ENCODE assay signal across 9 mouse cellular contexts in the genomic region with DNA sequence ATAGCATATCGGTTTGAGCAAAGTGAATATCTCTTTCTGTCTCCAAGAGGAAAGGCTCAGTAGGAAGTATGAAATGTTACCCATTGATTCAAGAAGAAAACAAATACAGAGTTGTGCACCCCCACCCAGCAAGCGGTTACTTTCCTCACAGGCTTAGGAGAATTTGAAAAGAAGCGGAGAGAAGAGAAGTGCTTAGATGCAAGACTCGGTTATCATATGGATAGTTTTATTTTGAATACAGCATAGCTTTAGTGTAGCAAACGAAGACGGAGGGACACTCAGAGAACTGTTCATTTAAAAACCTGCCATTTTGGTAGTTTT. TPM values are rescaled to one million over a fixed set of nuclear protein-coding genes. Genes with fewer than 3 reads are reported as not detected.
DNase-seq lines count a peak whose midpoint lies in the region; ATAC-seq and TF ChIP-seq lines count a peak whose summit lies in the region.
"Had no signal": no experiment of that assay in that cellular context is flagged by ENCODE, and none has a peak within 500 bp of the region (broad histone marks: within the 10 kb centered on the region; RNA-seq: fewer than 3 reads in every experiment).

No protein-coding gene starts in this region.

- H3K4me2 ChIP-seq in heart, embryonic 11.5 days: peak overlapping the region; percentile 92
- peak overlapping the region; percentile 75 for H3K4me2 ChIP-seq in hindbrain, embryonic 12.5 days (replicated peaks)
- H3K4me2 ChIP-seq in liver, postnatal 0 days (ENCODE audit: low read depth, low read length): peak overlapping the region; percentile 89; the same call in 1 of the 2 replicates

- H3K9me3 ChIP-seq in heart, embryonic 11.5 days (replicated peaks; ENCODE audit: control insufficient read depth, low read length): no peaks in the 10 kb centered on the region
- H3K9me3 ChIP-seq in E14TG2a.4 (ENCODE audit: low read length): no peaks in the 10 kb centered on the region
- H3K9me3 ChIP-seq in hindbrain, embryonic 12.5 days (replicated peaks): no peaks in the 10 kb centered on the region
- H3K9me3 ChIP-seq in liver, postnatal 0 days (ENCODE audit: low read length): no peaks in the 10 kb centered on the region

- WGBS in heart, embryonic 11.5 days (ENCODE audit: insufficient replicate concordance): 3% methylated on average over 6 of the region's 6 CpGs
- under 1% methylated on average over 6 of the region's 6 CpGs for whole genome bisulfite sequencing in hindbrain, embryonic 12.5 days
- 11% methylated on average over 6 of the region's 6 CpGs for WGBS in liver, postnatal 0 days (ENCODE audit: insufficient replicate concordance)

- TF ChIP-seq EP300 in liver, postnatal 0 days (IDR thresholded peaks at IDR 0.05; ENCODE audit: low read depth): no peak

- H3K27me3 ChIP-seq in heart, embryonic 11.5 days (ENCODE audit: control insufficient read depth, insufficient read depth, low read length): peaks cover 37% of the 10 kb centered on the region
- peaks cover 52% of the 10 kb centered on the region for H3K27me3 ChIP-seq in E14TG2a.4 (ENCODE audit: insufficient read depth, low read length)
- no peaks in the 10 kb centered on the region; the same call in 1 of the 2 replicates for H3K27me3 ChIP-seq in hindbrain, embryonic 12.5 days
- peaks cover 53% of the 10 kb centered on the region for H3K27me3 ChIP-seq in liver, postnatal 0 days (ENCODE audit: insufficient read depth, low read length)

- TF ChIP-seq CTCF in E14TG2a.4 (conservative IDR thresholded peaks at IDR 0.05; ENCODE audit: low read length): no peak
- no peak for TF ChIP-seq CTCF in liver, postnatal 0 days (IDR thresholded peaks at IDR 0.05; ENCODE audit: low read depth)

- ATAC-seq in heart, embryonic 11.5 days (replicated peaks; ENCODE audit: insufficient number of reproducible peaks, low FRiP score, low TSS enrichment): no peak
- ATAC-seq in hindbrain, embryonic 12.5 days (ENCODE audit: low FRiP score): no peak
- ATAC-seq in liver, postnatal 0 days: no peak

- no peaks in the 10 kb centered on the region; the same call in 1 of the 2 replicates for H3K4me1 ChIP-seq in heart, embryonic 11.5 days (ENCODE audit: control insufficient read depth, insufficient read depth, low read length)
- H3K4me1 ChIP-seq in E14TG2a.4 (replicated peaks; ENCODE audit: low read depth, low read length): peaks cover 17% of the 10 kb centered on the region
- peaks cover 29% of the 10 kb centered on the region for H3K4me1 ChIP-seq in hindbrain, embryonic 12.5 days
- no peaks in the 10 kb centered on the region for H3K4me1 ChIP-seq in liver, postnatal 0 days (ENCODE audit: insufficient read depth)

- 0 out of 2 replicates have a peak overlapping the region, but pooled peaks have one; percentile 43 for H3K9ac ChIP-seq in heart, embryonic 11.5 days (ENCODE audit: low read depth, low read length)
- H3K9ac ChIP-seq in hindbrain, embryonic 12.5 days: peak overlapping the region; percentile 98
- H3K9ac ChIP-seq in liver, postnatal 0 days (replicated peaks): no peak overlapping the region

- no peak for DNase-seq in heart, adult 11 months
- DNase-seq in liver, postnatal 0 days: no peak
- no peak for DNase-seq in ovary, postnatal 14 days (ENCODE audit: low spot score)
- DNase-seq in layer of hippocampus, adult 11-12 months (ENCODE audit: low spot score): no peak
- no peak for DNase-seq in thymus, postnatal 36 days
- DNase-seq: thymus, postnatal 14 days had no signal

- H3K27ac ChIP-seq in heart, embryonic 11.5 days (ENCODE audit: low read depth, low read length): no peak overlapping the region
- H3K27ac ChIP-seq in hindbrain, embryonic 12.5 days: peak overlapping the region; percentile 100
- no peak overlapping the region for H3K27ac ChIP-seq in liver, postnatal 0 days (ENCODE audit: low read depth)

- peak overlapping the region; percentile 82 for H3K4me3 ChIP-seq in heart, embryonic 11.5 days (ENCODE audit: low read depth, low read length)
- H3K4me3 ChIP-seq in E14TG2a.4 (replicated peaks; ENCODE audit: low read length): peak overlapping the region; percentile 73
- peak overlapping the region; percentile 84 for H3K4me3 ChIP-seq in hindbrain, embryonic 12.5 days
- no peak overlapping the region for H3K4me3 ChIP-seq in liver, postnatal 0 days (ENCODE audit: low read depth, low read length)

- H3K36me3 ChIP-seq in heart, embryonic 11.5 days (ENCODE audit: control insufficient read depth, insufficient read depth, low read length): no peaks in the 10 kb centered on the region
- H3K36me3 ChIP-seq in E14TG2a.4 (ENCODE audit: insufficient read depth, low read length): no peaks in the 10 kb centered on the region
- no peaks in the 10 kb centered on the region for H3K36me3 ChIP-seq in hindbrain, embryonic 12.5 days
- no peaks in the 10 kb centered on the region for H3K36me3 ChIP-seq in liver, postnatal 0 days (replicated peaks; ENCODE audit: insufficient read depth, low read length)

RNA-seq across cellular contexts. Expression of a gene that starts 5.6 kb away (rescaled TPM):
- 0.77 and 1.3 TPM in 2 replicates for polyA plus RNA-seq in heart, embryonic 11.5 days (2014; fragmentation: Nextera tagmentation; extraction: Ambion mirVana)
- polyA plus RNA-seq in hindbrain, embryonic 12.5 days (2016; fragmentation: Nextera tagmentation; extraction: Ambion mirVana): 24.9 and 26.2 TPM in 2 replicates
- polyA plus RNA-seq in liver, postnatal 0 days (2015; fragmentation: Nextera tagmentation; extraction: Ambion mirVana): 0.08 TPM in 2 replicates

Comparison
In these comparisons a context has a peak if more than half of its experiments do, and no peak if none do; other contexts are left out.
1. RNA of a gene that starts 5.6 kb away (polyA plus RNA-seq): 24.9 to 26.2 TPM in hindbrain, embryonic 12.5 days; 0.77 to 1.3 TPM in heart, embryonic 11.5 days and 0.08 TPM in liver, postnatal 0 days; every median in the first group is over 10 times any median in the second.
2. Peak in every context shown above with its lines, with median percentiles within 50 percentile points of each other: H3K4me2 ChIP-seq.